Mouse (Mus musculus): ENCODE data around the gene Narfl. TPM values are rescaled to one million over a fixed set of nuclear protein-coding genes. Genes with fewer than 3 reads are reported as not detected.

Narfl gene
- polyA plus RNA-seq, 1 experiment from 2014 or later: 38.3 TPM

DNA sequence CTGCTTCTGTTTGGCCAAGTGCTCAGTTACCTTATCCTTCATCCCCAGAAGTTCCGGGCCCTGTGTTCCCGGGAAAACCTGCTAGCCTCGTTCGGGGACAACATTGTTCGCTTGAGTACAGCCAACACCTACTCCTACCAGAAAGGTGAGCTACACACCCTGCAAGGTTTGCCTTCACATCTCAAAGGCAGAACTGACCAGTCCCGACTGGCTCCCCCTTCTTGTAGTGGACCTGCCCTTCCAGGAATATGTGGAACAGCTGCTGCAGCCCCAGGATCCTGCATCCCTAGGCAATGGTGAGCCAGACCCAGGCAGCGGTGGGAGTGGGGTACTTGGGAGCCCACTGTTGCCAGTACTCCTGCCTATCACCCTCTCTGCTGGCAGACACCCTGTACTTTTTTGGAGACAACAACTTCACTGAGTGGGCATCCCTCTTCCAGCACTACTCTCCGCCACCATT is 56.0 kb downstream of the Narfl start:
- H3K4me1 ChIP-seq (ENCODE audit: control insufficient read depth, insufficient read depth, low read length): peaks cover 48% of the 10 kb centered on the region
- H3K4me2 ChIP-seq (ENCODE audit: low read depth, low read length): peak overlapping the region; percentile 77
- peak overlapping the region; percentile 89 for H3K9ac ChIP-seq (ENCODE audit: low read length)
- no peaks in the 10 kb centered on the region for H3K9me3 ChIP-seq (replicated peaks; ENCODE audit: control insufficient read depth, low read length)
- peaks cover 36% of the 10 kb centered on the region for H3K36me3 ChIP-seq (ENCODE audit: control insufficient read depth, insufficient read depth)
- H3K27ac ChIP-seq (ENCODE audit: low read length): peak overlapping the region; percentile 87
- no peaks in the 10 kb centered on the region for H3K27me3 ChIP-seq (ENCODE audit: control insufficient read depth, insufficient read depth, low read length)
- peak overlapping the region; percentile 68 for H3K4me3 ChIP-seq (ENCODE audit: low read length)
- ATAC-seq (replicated peaks; ENCODE audit: extremely low read depth, insufficient read depth, low FRiP score): no peak
- WGBS: 31% methylated on average over 8 of the region's 8 CpGs

DNA sequence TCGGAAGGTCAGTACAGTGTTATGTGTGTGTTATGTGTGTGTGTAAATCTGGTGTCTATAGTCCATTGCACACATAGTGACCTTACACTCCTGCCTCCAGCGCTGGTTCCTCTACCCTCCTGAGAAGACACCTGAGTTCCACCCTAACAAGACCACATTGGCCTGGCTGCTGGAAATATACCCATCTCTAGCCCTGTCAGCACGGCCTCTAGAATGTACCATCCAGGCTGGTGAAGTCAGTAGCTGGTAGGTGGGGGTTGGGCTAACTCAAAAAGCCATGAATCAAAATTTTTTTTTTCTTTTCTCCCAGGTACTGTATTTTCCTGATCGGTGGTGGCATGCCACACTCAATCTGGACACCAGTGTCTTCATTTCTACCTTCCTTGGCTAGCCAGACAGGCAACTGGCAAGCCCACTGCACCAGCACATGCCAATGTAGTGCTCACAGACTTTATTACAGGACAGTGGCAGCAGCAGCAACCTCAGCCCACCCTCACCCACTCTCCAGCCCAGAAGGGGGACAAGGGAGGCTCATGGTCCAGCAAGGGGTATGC is 56.7 kb downstream of the Narfl start:
- Histone ChIP-seq H3K9ac (ENCODE audit: low read length) (no peak overlapping the region), H3K4me1 (ENCODE audit: control insufficient read depth, insufficient read depth, low read length) (peaks cover 50% of the 10 kb centered on the region), H3K27me3 (ENCODE audit: control insufficient read depth, insufficient read depth, low read length) (no peaks in the 10 kb centered on the region), H3K9me3 (replicated peaks; ENCODE audit: control insufficient read depth, low read length) (no peaks in the 10 kb centered on the region), H3K36me3 (ENCODE audit: control insufficient read depth, insufficient read depth) (peaks cover 36% of the 10 kb centered on the region), H3K4me2 (ENCODE audit: low read depth, low read length) (no peak overlapping the region), H3K27ac (ENCODE audit: low read length) (no peak overlapping the region), H3K4me3 (ENCODE audit: low read length) (no peak overlapping the region; the same call in 1 of the 2 replicates)
- 80% methylated on average over 4 of the region's 4 CpGs for WGBS
- ATAC-seq (replicated peaks; ENCODE audit: extremely low read depth, insufficient read depth, low FRiP score): no peak

DNA sequence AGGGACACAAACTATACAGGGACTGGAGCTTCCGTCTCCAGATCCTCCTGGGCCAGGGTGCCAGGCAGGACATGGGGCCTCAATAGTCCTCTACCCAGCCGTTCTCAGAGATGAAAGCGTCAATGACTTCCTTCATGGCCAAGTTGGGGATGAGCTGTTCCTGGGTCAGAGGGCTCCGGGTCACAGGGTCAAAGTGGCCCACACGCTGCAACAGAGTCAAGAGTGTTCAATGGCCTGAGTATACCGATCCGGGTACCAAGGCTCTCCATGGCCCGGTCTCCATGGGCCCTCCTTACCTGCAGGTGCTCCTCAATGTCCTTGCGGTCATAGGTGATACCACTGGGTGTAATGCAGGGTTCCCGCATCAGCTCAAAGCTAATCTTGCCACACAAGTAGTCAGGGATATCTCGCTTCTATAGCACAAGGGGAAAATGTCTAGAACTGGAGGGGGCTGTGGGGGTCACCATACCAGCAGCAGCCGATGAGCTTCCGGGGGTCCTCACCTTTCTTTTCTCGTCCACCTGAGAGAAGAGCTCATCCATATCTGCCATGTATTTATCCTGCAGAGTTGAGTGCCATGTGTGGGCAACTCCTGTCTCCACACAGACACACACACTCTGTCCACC is 57.3 kb downstream of the Narfl start:
- Histone ChIP-seq H3K27me3 (ENCODE audit: control insufficient read depth, insufficient read depth, low read length) (no peaks in the 10 kb centered on the region), H3K4me1 (ENCODE audit: control insufficient read depth, insufficient read depth, low read length) (peaks cover 56% of the 10 kb centered on the region), H3K4me3 (ENCODE audit: low read length) (no peak overlapping the region), H3K36me3 (ENCODE audit: control insufficient read depth, insufficient read depth) (peaks cover 33% of the 10 kb centered on the region), H3K9ac (ENCODE audit: low read length) (no peak overlapping the region), H3K27ac (ENCODE audit: low read length) (no peak overlapping the region), H3K4me2 (ENCODE audit: low read depth, low read length) (no peak overlapping the region; the same call in 1 of the 2 replicates), H3K9me3 (replicated peaks; ENCODE audit: control insufficient read depth, low read length) (no peaks in the 10 kb centered on the region)
- no peak for ATAC-seq (replicated peaks; ENCODE audit: extremely low read depth, insufficient read depth, low FRiP score)
- 87% methylated on average over 14 of the region's 14 CpGs for WGBS

DNA sequence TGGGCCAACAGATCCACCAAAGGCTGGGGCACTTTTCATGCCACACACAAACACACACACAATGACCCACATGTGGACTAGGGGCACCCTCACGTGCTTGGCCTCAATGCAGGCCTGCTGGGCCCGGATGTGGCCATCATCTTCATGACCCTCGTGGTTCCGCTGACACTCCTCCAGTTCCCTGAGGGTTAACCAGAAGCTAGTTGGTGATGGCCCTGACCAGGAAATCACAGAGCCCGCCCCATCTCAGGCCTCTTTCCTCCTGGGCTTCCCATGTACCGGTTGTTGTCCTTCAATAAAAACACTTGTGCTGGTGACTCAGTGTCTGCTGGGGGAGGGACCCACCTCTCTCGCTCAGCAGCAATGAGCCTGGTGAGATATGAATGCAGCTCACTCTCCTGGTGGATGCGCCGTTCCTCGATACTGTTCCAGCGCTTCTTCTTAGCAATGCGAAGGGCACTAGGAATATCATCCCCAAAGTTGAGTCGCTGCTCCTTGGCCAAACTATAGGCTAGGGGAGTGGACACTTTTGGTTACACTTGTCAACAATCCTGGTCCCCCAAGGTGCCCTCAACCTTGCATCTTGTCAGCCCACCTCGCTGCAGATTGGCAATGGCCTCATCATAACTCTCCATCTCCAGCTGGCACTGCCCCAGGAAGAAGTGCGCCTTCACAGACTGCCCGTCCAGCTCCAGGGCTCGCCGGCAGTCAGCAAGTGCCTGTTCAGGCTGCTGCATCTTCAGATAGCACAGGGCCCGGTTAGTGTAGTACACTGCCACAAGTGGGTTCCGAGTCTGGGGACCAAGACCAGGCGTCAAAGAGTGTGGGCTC is 58.1 kb downstream of the Narfl start:
- H3K36me3 ChIP-seq (ENCODE audit: control insufficient read depth, insufficient read depth): peaks cover 26% of the 10 kb centered on the region
- H3K4me3 ChIP-seq (ENCODE audit: low read length): peak overlapping the region; percentile 90
- no peaks in the 10 kb centered on the region for H3K27me3 ChIP-seq (ENCODE audit: control insufficient read depth, insufficient read depth, low read length)
- WGBS: 47% methylated on average over 21 of the region's 21 CpGs
- no peak for ATAC-seq (replicated peaks; ENCODE audit: extremely low read depth, insufficient read depth, low FRiP score)
- peak overlapping the region; percentile 98 for H3K4me2 ChIP-seq (ENCODE audit: low read depth, low read length)
- H3K27ac ChIP-seq (ENCODE audit: low read length): peak overlapping the region; percentile 99
- peaks cover 64% of the 10 kb centered on the region for H3K4me1 ChIP-seq (ENCODE audit: control insufficient read depth, insufficient read depth, low read length)
- no peaks in the 10 kb centered on the region for H3K9me3 ChIP-seq (replicated peaks; ENCODE audit: control insufficient read depth, low read length)
- H3K9ac ChIP-seq (ENCODE audit: low read length): peak overlapping the region; percentile 97

DNA sequence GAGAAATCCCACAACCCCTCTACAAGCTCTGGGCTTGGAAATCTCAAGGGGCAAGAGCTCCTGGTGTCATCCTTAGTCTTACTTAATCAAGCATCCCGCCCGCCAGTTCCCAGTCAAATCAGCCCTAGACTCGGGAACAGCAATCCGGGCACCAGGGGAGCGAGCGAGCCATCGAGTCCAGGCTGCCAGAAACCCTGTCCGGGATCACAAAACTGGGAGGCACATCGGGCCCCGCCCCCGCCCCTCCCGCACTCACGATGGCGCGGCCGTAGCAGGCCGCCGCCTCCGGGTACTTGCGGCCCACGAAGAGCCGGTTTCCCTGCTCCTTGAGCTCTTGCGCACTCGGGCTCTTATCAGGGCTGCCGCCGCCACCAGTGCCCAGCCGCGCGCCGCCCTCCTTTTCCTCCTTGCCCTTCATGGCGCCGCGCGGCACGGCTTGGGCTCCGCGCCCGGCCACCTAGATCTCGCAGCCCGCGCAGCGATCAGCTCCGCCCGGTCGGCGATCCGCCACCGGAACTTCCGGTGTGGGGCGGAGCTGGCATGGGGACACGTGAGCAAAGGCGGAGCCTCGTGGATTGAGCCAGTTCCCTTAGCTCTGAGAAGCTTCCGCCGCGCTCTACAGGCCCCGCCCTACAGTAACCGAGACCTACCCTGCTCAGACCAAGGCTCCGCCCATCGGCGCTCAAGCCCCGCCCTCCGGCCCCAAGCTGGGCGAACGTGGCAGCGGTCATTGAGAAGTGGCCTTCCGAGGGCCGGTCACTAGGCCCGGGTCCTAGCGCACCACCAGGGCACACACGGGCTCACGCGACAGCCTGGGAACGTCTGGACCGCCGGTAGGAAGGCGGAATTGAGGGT is 59.1 kb downstream of the Narfl start:
- H3K27me3 ChIP-seq (ENCODE audit: control insufficient read depth, insufficient read depth, low read length): no peaks in the 10 kb centered on the region
- under 1% methylated on average over 77 of the region's 77 CpGs for WGBS
- no peaks in the 10 kb centered on the region for H3K9me3 ChIP-seq (replicated peaks; ENCODE audit: control insufficient read depth, low read length)
- H3K4me1 ChIP-seq (ENCODE audit: control insufficient read depth, insufficient read depth, low read length): peaks cover 70% of the 10 kb centered on the region
- H3K4me2 ChIP-seq (ENCODE audit: low read depth, low read length): peak overlapping the region; percentile 98
- peak; percentile 91 for ATAC-seq (replicated peaks; ENCODE audit: extremely low read depth, insufficient read depth, low FRiP score)
- peak overlapping the region; percentile 99 for H3K27ac ChIP-seq (ENCODE audit: low read length)
- H3K4me3 ChIP-seq (ENCODE audit: low read length): peak overlapping the region; percentile 90
- peaks cover 19% of the 10 kb centered on the region for H3K36me3 ChIP-seq (ENCODE audit: control insufficient read depth, insufficient read depth)
- peak overlapping the region; percentile 97 for H3K9ac ChIP-seq (ENCODE audit: low read length)

Small RNA genes within 50 kb of the gene (microRNA-seq; reads per million reads assigned to microRNA genes)
- gene Gm25083 (not detected), gene Mir3082 (not detected), gene Mir6966 (0.79 reads per million)

Other genes with a start within 250 kb of the Narfl start
- 0.54 and 0.82 TPM in 2 replicates for gene Sox8, start 203.1 kb upstream of the Narfl start, polyA plus RNA-seq (2015; fragmentation: Nextera tagmentation; extraction: Ambion mirVana)
- gene Lmf1, start 194.7 kb upstream of the Narfl start, polyA plus RNA-seq (2015; fragmentation: Nextera tagmentation; extraction: Ambion mirVana): 36.9 and 39.8 TPM in 2 replicates
- gene Gng13, start 56.6 kb upstream of the Narfl start, polyA plus RNA-seq (2015; fragmentation: Nextera tagmentation; extraction: Ambion mirVana): 0.60 and 2.2 TPM in 2 replicates
- gene Chtf18, start 46.4 kb upstream of the Narfl start, polyA plus RNA-seq (2015; fragmentation: Nextera tagmentation; extraction: Ambion mirVana): 16.7 and 17.2 TPM in 2 replicates
- gene Rpusd1, start 46.1 kb upstream of the Narfl start, polyA plus RNA-seq (2015; fragmentation: Nextera tagmentation; extraction: Ambion mirVana): 12.7 and 13.7 TPM in 2 replicates
- gene Mslnl, start 37.7 kb upstream of the Narfl start, polyA plus RNA-seq (2015; fragmentation: Nextera tagmentation; extraction: Ambion mirVana): 0.16 TPM in 2 replicates
- gene Msln, start 19.4 kb upstream of the Narfl start, polyA plus RNA-seq (2015; fragmentation: Nextera tagmentation; extraction: Ambion mirVana): 50.0 and 51.1 TPM in 2 replicates
- gene Haghl, start 11.9 kb downstream of the Narfl start, polyA plus RNA-seq (2015; fragmentation: Nextera tagmentation; extraction: Ambion mirVana): 51.4 and 55.2 TPM in 2 replicates
- gene Ccdc78, start 12.8 kb downstream of the Narfl start, polyA plus RNA-seq (2015; fragmentation: Nextera tagmentation; extraction: Ambion mirVana): 0.53 and 0.80 TPM in 2 replicates
- gene Fam173a, start 19.1 kb downstream of the Narfl start, polyA plus RNA-seq (2015; fragmentation: Nextera tagmentation; extraction: Ambion mirVana): 65.1 and 68.9 TPM in 2 replicates
- gene AC134908.4, start 21.9 kb downstream of the Narfl start, polyA plus RNA-seq (2015; fragmentation: Nextera tagmentation; extraction: Ambion mirVana): 0.26 and 0.54 TPM in 2 replicates
- 25.6 and 26.9 TPM in 2 replicates for gene Metrn, start 23.4 kb downstream of the Narfl start, polyA plus RNA-seq (2015; fragmentation: Nextera tagmentation; extraction: Ambion mirVana)
- gene Fbxl16, start 35.3 kb downstream of the Narfl start, polyA plus RNA-seq (2015; fragmentation: Nextera tagmentation; extraction: Ambion mirVana): 0.75 and 0.81 TPM in 2 replicates
- 18.7 and 19.8 TPM in 2 replicates for gene Wdr24, start 49.9 kb downstream of the Narfl start, polyA plus RNA-seq (2015; fragmentation: Nextera tagmentation; extraction: Ambion mirVana)
- 35.0 and 36.6 TPM in 2 replicates for gene Jmjd8, start 55.1 kb downstream of the Narfl start, polyA plus RNA-seq (2015; fragmentation: Nextera tagmentation; extraction: Ambion mirVana)
- gene Stub1, start 59.6 kb downstream of the Narfl start, polyA plus RNA-seq (2015; fragmentation: Nextera tagmentation; extraction: Ambion mirVana): 292 and 304 TPM in 2 replicates
- 1.6 and 1.7 TPM in 2 replicates for gene Rhbdl1, start 63.5 kb downstream of the Narfl start, polyA plus RNA-seq (2015; fragmentation: Nextera tagmentation; extraction: Ambion mirVana)
- gene Gm20683, start 68.0 kb downstream of the Narfl start, polyA plus RNA-seq (2015; fragmentation: Nextera tagmentation; extraction: Ambion mirVana): 2.0 and 2.5 TPM in 2 replicates
- 31.6 and 32.7 TPM in 2 replicates for gene Rhot2, start 71.1 kb downstream of the Narfl start, polyA plus RNA-seq (2015; fragmentation: Nextera tagmentation; extraction: Ambion mirVana)
- gene Wdr90, start 87.7 kb downstream of the Narfl start, polyA plus RNA-seq (2015; fragmentation: Nextera tagmentation; extraction: Ambion mirVana): 13.1 and 15.0 TPM in 2 replicates
- 225 and 234 TPM in 2 replicates for gene Mcrip2, start 95.0 kb downstream of the Narfl start, polyA plus RNA-seq (2015; fragmentation: Nextera tagmentation; extraction: Ambion mirVana)
- 35.1 and 37.1 TPM in 2 replicates for gene Mettl26, start 101.3 kb downstream of the Narfl start, polyA plus RNA-seq (2015; fragmentation: Nextera tagmentation; extraction: Ambion mirVana)
- gene Wfikkn1, start 107.1 kb downstream of the Narfl start, polyA plus RNA-seq (2015; fragmentation: Nextera tagmentation; extraction: Ambion mirVana): 0.30 and 0.41 TPM in 2 replicates
- gene Rab40c, start 146.0 kb downstream of the Narfl start, polyA plus RNA-seq (2015; fragmentation: Nextera tagmentation; extraction: Ambion mirVana): 14.5 and 18.7 TPM in 2 replicates
- gene Pigq, start 171.2 kb downstream of the Narfl start, polyA plus RNA-seq (2015; fragmentation: Nextera tagmentation; extraction: Ambion mirVana): 59.3 and 66.0 TPM in 2 replicates
- 0.06 and 0.11 TPM in 2 replicates for gene Nhlrc4, start 171.2 kb downstream of the Narfl start, polyA plus RNA-seq (2015; fragmentation: Nextera tagmentation; extraction: Ambion mirVana)
- 0.11 TPM in 1 of 2 replicates, not detected in the other for gene A930017K11Rik, start 178.8 kb downstream of the Narfl start, polyA plus RNA-seq (2015; fragmentation: Nextera tagmentation; extraction: Ambion mirVana)
- gene Capn15, start 212.0 kb downstream of the Narfl start, polyA plus RNA-seq (2015; fragmentation: Nextera tagmentation; extraction: Ambion mirVana): 12.0 and 14.5 TPM in 2 replicates

All from heart, embryonic 16.5 days (tissue).